Mouse (Mus musculus): ENCODE measurements around the gene Mfrp. TPM values are rescaled to one million over a fixed set of nuclear protein-coding genes. Genes with fewer than 3 reads are reported as not detected.

The Mfrp gene
- 0.31 TPM in 1 of 2 replicates, not detected in the other for polyA plus RNA-seq (2014; fragmentation: Nextera tagmentation; extraction: Ambion mirVana)

DNA sequence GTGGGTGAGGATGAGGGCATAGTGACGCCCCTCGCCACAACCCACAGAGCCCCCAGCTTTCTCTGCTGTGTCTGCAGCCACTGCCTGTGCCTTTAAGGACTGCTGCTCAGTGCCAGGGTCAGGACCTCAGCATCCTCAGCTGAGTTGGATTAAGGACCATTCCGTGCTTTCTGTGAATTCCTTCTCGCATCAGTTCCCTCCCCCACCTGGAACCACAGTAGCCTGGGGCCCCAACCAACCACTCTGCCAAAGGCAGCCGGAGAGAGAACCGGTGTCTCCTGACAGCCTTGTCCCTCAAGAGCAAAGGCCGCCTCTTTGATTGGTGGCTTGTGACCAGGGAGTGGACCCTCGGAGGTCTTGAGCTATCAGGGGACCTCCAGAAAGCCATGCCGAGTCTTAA lies at the start of gene Mfrp:
TSS of gene Mfrp (plus strand) at position 240 of the 400 bp plus-strand sequence.
- DNase-seq (ENCODE audit: low spot score) (no peak), ATAC-seq (no peak)
- Histone ChIP-seq H3K4me3 (ENCODE audit: low read depth, low read length) (no peak within 1 kb of the TSS), H3K27me3 (replicated peaks; ENCODE audit: control insufficient read depth, insufficient read depth, low read length) (no peaks in the 10 kb centered on the region), H3K9ac (ENCODE audit: low read length) (no peak within 1 kb of the TSS), H3K4me1 (ENCODE audit: control insufficient read depth, insufficient read depth, low read length) (peaks cover 6% of the 10 kb centered on the region; the same call in 1 of the 2 replicates), H3K9me3 (replicated peaks; ENCODE audit: control insufficient read depth, low read length) (no peaks in the 10 kb centered on the region), H3K36me3 (ENCODE audit: control insufficient read depth, insufficient read depth, low read length) (peaks cover 9% of the 10 kb centered on the region; the same call in 1 of the 2 replicates), H3K27ac (ENCODE audit: low read depth, low read length) (no peak within 1 kb of the TSS), H3K4me2 (ENCODE audit: low read length) (no peak within 1 kb of the TSS)
- 65% methylated on average over 9 of the region's 9 CpGs for WGBS

DNA sequence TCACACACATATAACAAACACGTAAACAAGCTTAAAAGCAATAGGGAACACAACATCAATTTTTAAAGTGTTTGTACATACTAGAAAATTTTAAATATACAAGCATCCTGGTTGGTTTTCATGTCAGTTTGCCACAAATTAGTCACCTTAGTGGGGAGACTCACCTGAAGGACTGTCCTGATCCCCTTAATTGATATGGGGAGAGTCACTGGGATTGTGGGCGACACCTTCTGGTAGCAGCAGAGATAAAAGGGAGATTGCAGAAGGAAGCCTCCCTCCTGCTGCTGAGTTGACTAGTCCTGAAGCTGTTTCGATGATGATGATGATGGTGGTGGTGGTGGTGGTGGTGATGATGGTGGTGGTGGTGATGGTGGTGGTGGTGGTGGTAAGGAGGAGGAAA lies 48.7 kb upstream of the Mfrp start:
- DNase-seq (ENCODE audit: low spot score): no peak
- Histone ChIP-seq H3K4me3 (ENCODE audit: low read depth, low read length) (no peak overlapping the region), H3K27me3 (replicated peaks; ENCODE audit: control insufficient read depth, insufficient read depth, low read length) (no peaks in the 10 kb centered on the region), H3K27ac (ENCODE audit: low read depth, low read length) (no peak overlapping the region), H3K9ac (ENCODE audit: low read length) (no peak overlapping the region), H3K4me2 (ENCODE audit: low read length) (no peak overlapping the region), H3K4me1 (ENCODE audit: control insufficient read depth, insufficient read depth, low read length) (no peaks in the 10 kb centered on the region), H3K36me3 (ENCODE audit: control insufficient read depth, insufficient read depth, low read length) (no peaks in the 10 kb centered on the region), H3K9me3 (replicated peaks; ENCODE audit: control insufficient read depth, low read length) (no peaks in the 10 kb centered on the region; the same call in 1 of the 2 replicates)
- WGBS: 68% methylated on average over 3 of the region's 3 CpGs
- no peak for ATAC-seq

DNA sequence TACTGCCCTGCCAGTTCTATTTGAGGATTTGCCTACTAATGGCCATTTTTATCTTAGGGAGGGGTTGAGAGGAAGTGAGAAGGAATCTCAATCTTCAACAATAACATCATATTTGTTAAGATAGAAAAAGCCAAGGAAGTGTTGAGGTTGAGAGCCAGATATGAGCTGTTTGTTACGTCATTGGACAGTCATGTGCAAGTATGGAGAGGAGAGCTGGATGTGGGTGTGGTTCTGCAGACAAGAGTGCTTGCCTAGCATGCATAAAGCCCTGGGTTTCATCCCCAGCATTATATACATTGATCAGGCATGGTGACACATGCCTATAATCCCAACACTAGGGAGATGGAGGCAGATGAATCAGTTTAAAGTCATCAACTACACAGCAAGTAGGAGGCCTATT lies 47.6 kb upstream of the Mfrp start:
- ATAC-seq (no peak), DNase-seq (ENCODE audit: low spot score) (no peak)
- H3K9ac ChIP-seq (ENCODE audit: low read length): no peak overlapping the region
- H3K4me2 ChIP-seq (ENCODE audit: low read length): no peak overlapping the region
- no peak overlapping the region for H3K4me3 ChIP-seq (ENCODE audit: low read depth, low read length)
- WGBS: 69% methylated on average over 1 of the region's 1 CpGs
- H3K36me3 ChIP-seq (ENCODE audit: control insufficient read depth, insufficient read depth, low read length): no peaks in the 10 kb centered on the region
- no peaks in the 10 kb centered on the region for H3K27me3 ChIP-seq (replicated peaks; ENCODE audit: control insufficient read depth, insufficient read depth, low read length)
- no peak overlapping the region for H3K27ac ChIP-seq (ENCODE audit: low read depth, low read length)
- no peaks in the 10 kb centered on the region for H3K4me1 ChIP-seq (ENCODE audit: control insufficient read depth, insufficient read depth, low read length)
- no peaks in the 10 kb centered on the region; the same call in 1 of the 2 replicates for H3K9me3 ChIP-seq (replicated peaks; ENCODE audit: control insufficient read depth, low read length)

GRCm38 (mm10) chr9:44058606-44059005 lies 42.9 kb upstream of the Mfrp start:
- H3K27ac ChIP-seq (ENCODE audit: low read depth, low read length): no peak overlapping the region
- no peak overlapping the region for H3K9ac ChIP-seq (ENCODE audit: low read length)
- WGBS: 82% methylated on average over 6 of the region's 6 CpGs
- H3K9me3 ChIP-seq (replicated peaks; ENCODE audit: control insufficient read depth, low read length): no peaks in the 10 kb centered on the region; the same call in 1 of the 2 replicates
- H3K27me3 ChIP-seq (replicated peaks; ENCODE audit: control insufficient read depth, insufficient read depth, low read length): no peaks in the 10 kb centered on the region
- no peak for DNase-seq (ENCODE audit: low spot score)
- ATAC-seq: no peak
- no peak overlapping the region for H3K4me2 ChIP-seq (ENCODE audit: low read length)
- no peak overlapping the region for H3K4me3 ChIP-seq (ENCODE audit: low read depth, low read length)
- H3K4me1 ChIP-seq (ENCODE audit: control insufficient read depth, insufficient read depth, low read length): no peaks in the 10 kb centered on the region
- no peaks in the 10 kb centered on the region for H3K36me3 ChIP-seq (ENCODE audit: control insufficient read depth, insufficient read depth, low read length)

GRCm38 (mm10) chr9:44065177-44065576 lies 36.4 kb upstream of the Mfrp start:
- 39% methylated on average over 1 of the region's 1 CpGs for WGBS
- H3K9me3 ChIP-seq (replicated peaks; ENCODE audit: control insufficient read depth, low read length): no peaks in the 10 kb centered on the region
- no peak overlapping the region for H3K4me2 ChIP-seq (ENCODE audit: low read length)
- no peak overlapping the region for H3K4me3 ChIP-seq (ENCODE audit: low read depth, low read length)
- H3K4me1 ChIP-seq (ENCODE audit: control insufficient read depth, insufficient read depth, low read length): peaks cover 4% of the 10 kb centered on the region; the same call in 1 of the 2 replicates
- DNase-seq (ENCODE audit: low spot score) (no peak), ATAC-seq (no peak)
- H3K36me3 ChIP-seq (ENCODE audit: control insufficient read depth, insufficient read depth, low read length): no peaks in the 10 kb centered on the region
- no peak overlapping the region for H3K9ac ChIP-seq (ENCODE audit: low read length)
- H3K27ac ChIP-seq (ENCODE audit: low read depth, low read length): no peak overlapping the region
- H3K27me3 ChIP-seq (replicated peaks; ENCODE audit: control insufficient read depth, insufficient read depth, low read length): no peaks in the 10 kb centered on the region

DNA sequence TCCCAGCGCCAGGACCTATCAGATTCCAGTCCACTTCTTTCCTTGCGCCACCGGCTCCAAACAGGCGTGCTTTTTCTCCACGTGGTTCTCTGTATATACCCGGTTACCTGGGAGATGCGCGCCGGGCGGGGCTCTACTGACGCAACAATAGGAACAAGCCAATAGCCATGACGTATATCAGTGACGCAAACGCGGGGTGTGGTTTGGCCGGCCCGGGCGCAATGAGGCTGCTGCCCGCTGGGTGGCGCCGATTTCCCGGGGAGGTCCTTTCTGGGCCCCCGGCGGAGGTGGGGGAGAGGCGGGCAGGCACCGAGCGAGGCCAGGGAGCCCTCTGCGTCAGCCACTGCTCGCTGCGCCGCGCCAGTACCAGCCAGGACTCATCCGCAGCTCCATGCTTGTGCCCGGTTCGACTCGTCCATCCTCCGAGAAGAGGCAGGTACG lies 34.7 kb upstream of the Mfrp start, which contains the start of gene Usp2:
TSS of gene Usp2 (plus strand) at position 237 of the 441 bp plus-strand sequence.
- peaks cover 8% of the 10 kb centered on the region for H3K4me1 ChIP-seq (ENCODE audit: control insufficient read depth, insufficient read depth, low read length)
- H3K36me3 ChIP-seq (ENCODE audit: control insufficient read depth, insufficient read depth, low read length): no peaks in the 10 kb centered on the region
- DNase-seq (ENCODE audit: low spot score) (peak; percentile 98), ATAC-seq (peak; percentile 99)
- H3K27me3 ChIP-seq (replicated peaks; ENCODE audit: control insufficient read depth, insufficient read depth, low read length): no peaks in the 10 kb centered on the region
- no peak within 1 kb of the TSS for H3K27ac ChIP-seq (ENCODE audit: low read depth, low read length)
- peak within 1 kb of the TSS; percentile 54 for H3K9ac ChIP-seq (ENCODE audit: low read length)
- WGBS: under 1% methylated on average over 38 of the region's 38 CpGs
- peak within 1 kb of the TSS; percentile 43 for H3K4me3 ChIP-seq (ENCODE audit: low read depth, low read length)
- H3K4me2 ChIP-seq (ENCODE audit: low read length): peak within 1 kb of the TSS; percentile 79
- no peaks in the 10 kb centered on the region for H3K9me3 ChIP-seq (replicated peaks; ENCODE audit: control insufficient read depth, low read length)

DNA sequence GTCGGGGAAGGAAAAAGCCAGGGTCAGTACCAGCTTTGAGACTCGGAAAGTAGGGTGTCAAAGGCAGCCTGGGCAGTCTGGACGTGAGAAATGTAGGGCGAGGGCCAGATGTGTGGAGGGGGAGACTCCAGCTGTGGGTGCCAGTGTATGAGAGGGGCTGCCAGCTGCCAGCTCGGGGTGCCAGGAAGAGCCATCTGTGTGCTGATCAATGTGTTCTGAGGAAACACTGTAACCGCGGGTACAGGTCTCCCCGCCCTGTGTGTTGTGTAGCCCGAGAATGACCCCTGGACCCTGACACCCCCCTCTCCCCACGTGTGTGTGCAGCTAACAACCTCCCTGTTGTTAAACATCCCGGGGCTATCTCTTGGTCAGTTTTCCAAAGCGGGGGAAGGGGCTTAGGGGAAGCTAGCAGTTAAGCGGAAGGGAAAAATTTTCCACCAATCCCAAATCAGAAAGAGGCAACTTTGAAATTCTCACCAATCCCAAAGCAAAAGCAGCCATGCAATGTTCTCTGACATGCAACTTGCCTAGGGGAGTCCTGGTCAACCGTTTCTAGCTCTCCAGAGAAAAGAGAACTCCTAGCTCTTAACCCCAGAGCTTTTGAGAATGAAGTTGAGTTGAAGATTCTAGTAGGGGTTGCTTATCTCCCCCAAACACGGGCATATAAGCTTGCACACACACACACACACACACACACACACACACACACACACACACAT lies 34.1 kb upstream of the Mfrp start:
- Histone ChIP-seq H3K9ac (ENCODE audit: low read length) (peak overlapping the region; percentile 54), H3K27me3 (replicated peaks; ENCODE audit: control insufficient read depth, insufficient read depth, low read length) (no peaks in the 10 kb centered on the region), H3K36me3 (ENCODE audit: control insufficient read depth, insufficient read depth, low read length) (no peaks in the 10 kb centered on the region), H3K9me3 (replicated peaks; ENCODE audit: control insufficient read depth, low read length) (no peaks in the 10 kb centered on the region), H3K27ac (ENCODE audit: low read depth, low read length) (no peak overlapping the region), H3K4me3 (ENCODE audit: low read depth, low read length) (peak overlapping the region; percentile 43), H3K4me1 (ENCODE audit: control insufficient read depth, insufficient read depth, low read length) (peaks cover 14% of the 10 kb centered on the region), H3K4me2 (ENCODE audit: low read length) (peak overlapping the region; percentile 79)
- ATAC-seq (peak; percentile 56), DNase-seq (ENCODE audit: low spot score) (peak; percentile 38)
- 10% methylated on average over 15 of the region's 15 CpGs for WGBS

DNA sequence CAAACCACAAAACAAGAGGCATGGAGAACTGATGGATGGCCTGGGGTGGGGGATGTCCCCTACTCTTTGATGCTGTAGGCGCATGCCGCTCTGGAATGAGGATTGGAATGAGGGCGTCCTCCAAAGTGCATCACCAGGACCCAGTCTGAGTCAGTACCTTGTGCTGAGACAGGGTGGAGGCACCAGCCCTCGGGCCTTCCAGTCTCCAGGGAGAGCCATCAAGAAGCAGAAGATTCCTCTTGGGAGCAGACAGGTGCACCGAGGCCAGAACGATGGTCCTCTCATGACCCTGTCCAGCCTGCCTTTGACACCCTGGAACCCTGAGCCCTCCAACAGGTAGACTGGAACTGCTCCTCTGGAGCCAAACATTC lies 33.6 kb upstream of the Mfrp start:
- Histone ChIP-seq H3K4me1 (ENCODE audit: control insufficient read depth, insufficient read depth, low read length) (peaks cover 17% of the 10 kb centered on the region), H3K36me3 (ENCODE audit: control insufficient read depth, insufficient read depth, low read length) (no peaks in the 10 kb centered on the region), H3K27ac (ENCODE audit: low read depth, low read length) (no peak overlapping the region), H3K4me3 (ENCODE audit: low read depth, low read length) (no peak overlapping the region), H3K9ac (ENCODE audit: low read length) (no peak overlapping the region), H3K9me3 (replicated peaks; ENCODE audit: control insufficient read depth, low read length) (no peaks in the 10 kb centered on the region), H3K27me3 (replicated peaks; ENCODE audit: control insufficient read depth, insufficient read depth, low read length) (no peaks in the 10 kb centered on the region), H3K4me2 (ENCODE audit: low read length) (no peak overlapping the region)
- DNase-seq (ENCODE audit: low spot score) (no peak), ATAC-seq (no peak)
- WGBS: 94% methylated on average over 6 of the region's 6 CpGs

- Histone ChIP-seq H3K9ac (ENCODE audit: low read length) (no peak overlapping the region), H3K4me3 (ENCODE audit: low read depth, low read length) (no peak overlapping the region), H3K36me3 (ENCODE audit: control insufficient read depth, insufficient read depth, low read length) (no peaks in the 10 kb centered on the region), H3K4me2 (ENCODE audit: low read length) (no peak overlapping the region), H3K4me1 (ENCODE audit: control insufficient read depth, insufficient read depth, low read length) (peaks cover 21% of the 10 kb centered on the region), H3K27me3 (replicated peaks; ENCODE audit: control insufficient read depth, insufficient read depth, low read length) (no peaks in the 10 kb centered on the region), H3K27ac (ENCODE audit: low read depth, low read length) (no peak overlapping the region), H3K9me3 (replicated peaks; ENCODE audit: control insufficient read depth, low read length) (no peaks in the 10 kb centered on the region)
- WGBS: 29% methylated on average over 7 of the region's 7 CpGs
- ATAC-seq (no peak), DNase-seq (ENCODE audit: low spot score) (no peak)
Observed at GRCm38 (mm10) chr9:44069252-44069651, 32.3 kb upstream of the Mfrp start.

Measured in forebrain, embryonic 14.5 days (tissue).